Mouse (Mus musculus) forebrain, embryonic 12.5 days (tissue): ENCODE data around the gene Slc24a4. TPM values are rescaled to one million over a fixed set of nuclear protein-coding genes. Genes with fewer than 3 reads are reported as not detected.

Experiments
- ATAC-seq: fragments of 200-750 bp; cut with Nextera tagmentation; 2 replicates; pipeline ENCODE4 v1.8.0; 2017; ENCODE audit warnings: moderate TSS enrichment; ENCODE audit not compliant: low FRiP score
- H3K27ac ChIP-seq: fragments of 300-500 bp; sonication (generic); 2 replicates; pipeline ENCODE4 v1.5.1; 2016; ENCODE audit warnings: mild to moderate bottlenecking
- H3K27me3 ChIP-seq: fragments of 300-500 bp; sonication (generic); 2 replicates; pipeline ENCODE4 v1.6.1; 2016; ENCODE audit warnings: mild to moderate bottlenecking
- H3K36me3 ChIP-seq: fragments of 300-500 bp; sonication (generic); replicated peaks from 2 replicates; pipeline ENCODE4 v1.6.1; 2016; ENCODE audit warnings: mild to moderate bottlenecking
- H3K4me1 ChIP-seq: fragments of 300-500 bp; sonication (generic); 2 replicates; pipeline ENCODE4 v1.6.1; 2016
- H3K4me2 ChIP-seq: fragments of 300-500 bp; sonication (generic); 2 replicates; pipeline ENCODE4 v1.6.1; 2016; ENCODE audit warnings: mild to moderate bottlenecking, moderate library complexity
- H3K4me3 ChIP-seq: fragments of 300-500 bp; sonication (generic); replicated peaks from 2 replicates; pipeline ENCODE4 v1.5.1; 2016; ENCODE audit warnings: mild to moderate bottlenecking
- H3K9ac ChIP-seq: fragments of 300-500 bp; sonication (generic); 2 replicates; pipeline ENCODE4 v1.6.1; 2016; ENCODE audit warnings: mild to moderate bottlenecking
- H3K9me3 ChIP-seq: fragments of 300-500 bp; sonication (generic); 2 replicates; pipeline ENCODE4 v1.6.1; 2016
- WGBS: fragments of 180-500 bp; shearing (Covaris S2); methylation state at CpG from one replicate; pipeline ENCODE4 v1.1.7; 2016; 5-methylcytosine and 5-hydroxymethylcytosine counted together
- polyA plus RNA-seq: library from polyadenylated mRNA; unstranded; fragments of >200 nt; fragmentation: Nextera tagmentation; extraction: Ambion mirVana; gene quantifications from 2 replicates; pipeline ENCODE4 v1.2.1, GENCODE M21; 2016

The Slc24a4 gene
- polyA plus RNA-seq, 1 experiment from 2014 or later, result 0.31 TPM

GRCm38 (mm10) chr12:102225165-102225564 lies 96.6 kb downstream of the Slc24a4 start:
- H3K4me1 ChIP-seq, result no peaks in the 10 kb centered on the region
- ATAC-seq, result no peak
- H3K4me2 ChIP-seq, result no peak overlapping the region

DNA sequence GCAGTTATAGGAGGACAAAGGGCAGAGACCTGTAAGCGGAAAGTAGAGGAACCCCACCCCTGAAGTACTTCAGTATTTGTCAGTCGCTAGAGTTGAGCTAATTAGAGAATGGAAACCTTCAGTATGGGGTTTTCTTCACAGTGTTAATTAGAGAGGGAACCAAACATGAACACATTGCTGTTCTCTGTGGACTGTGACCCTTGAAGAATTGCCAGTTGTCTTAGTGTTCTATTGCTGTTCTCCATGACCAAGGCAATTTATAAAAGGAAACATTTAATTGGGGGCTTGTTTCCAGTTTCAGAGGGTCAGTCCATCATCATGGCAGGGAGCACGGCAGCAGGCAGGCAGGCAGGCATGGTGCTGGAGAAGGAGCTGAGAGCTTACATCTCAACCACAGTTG lies 107.0 kb downstream of the Slc24a4 start:
- H3K9me3 ChIP-seq, result no peaks in the 10 kb centered on the region
- no peaks in the 10 kb centered on the region for H3K36me3 ChIP-seq
- H3K4me3 ChIP-seq, result no peak overlapping the region
- 69% methylated on average over 3 of the region's 3 CpGs for WGBS
- H3K27ac ChIP-seq, result no peak overlapping the region
- no peaks in the 10 kb centered on the region for H3K27me3 ChIP-seq
- no peak overlapping the region for H3K4me2 ChIP-seq
- ATAC-seq, result no peak
- H3K9ac ChIP-seq, result no peak overlapping the region
- H3K4me1 ChIP-seq, result no peaks in the 10 kb centered on the region

More at GRCm38 (mm10) chr12:102225165-102225564, 96.6 kb downstream of the Slc24a4 start:
- Histone ChIP-seq H3K36me3 (no peaks in the 10 kb centered on the region), H3K27me3 (no peaks in the 10 kb centered on the region), H3K9me3 (no peaks in the 10 kb centered on the region), H3K4me3 (no peak overlapping the region), H3K9ac (no peak overlapping the region), H3K27ac (no peak overlapping the region)
- WGBS, result 68% methylated on average over 3 of the region's 3 CpGs

DNA sequence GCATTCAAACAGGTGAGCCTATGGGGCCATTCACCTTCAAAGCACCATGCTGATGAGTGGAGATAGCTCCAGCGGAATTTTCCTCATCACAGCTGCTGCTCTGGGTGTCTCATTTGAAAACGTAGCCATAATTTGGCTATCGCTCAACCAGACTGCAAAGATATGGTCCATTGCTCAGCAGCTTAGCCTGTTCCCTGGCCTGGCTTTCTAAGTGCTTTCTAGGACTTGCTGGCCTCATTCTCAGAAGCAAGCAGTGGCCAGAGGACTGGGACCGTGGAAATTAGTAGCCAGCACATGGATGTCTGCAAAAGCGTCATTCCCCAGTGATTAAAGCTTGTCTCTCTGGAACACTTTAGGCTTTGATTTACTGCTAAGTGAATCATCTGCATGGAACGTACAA lies 107.8 kb downstream of the Slc24a4 start:
- H3K36me3 ChIP-seq, result no peaks in the 10 kb centered on the region
- no peaks in the 10 kb centered on the region for H3K27me3 ChIP-seq
- no peak overlapping the region for H3K9ac ChIP-seq
- no peak overlapping the region for H3K27ac ChIP-seq
- H3K4me2 ChIP-seq, result no peak overlapping the region
- no peak for ATAC-seq
- 94% methylated on average over 6 of the region's 6 CpGs for WGBS
- H3K4me3 ChIP-seq, result no peak overlapping the region
- no peaks in the 10 kb centered on the region for H3K9me3 ChIP-seq
- no peaks in the 10 kb centered on the region for H3K4me1 ChIP-seq

DNA sequence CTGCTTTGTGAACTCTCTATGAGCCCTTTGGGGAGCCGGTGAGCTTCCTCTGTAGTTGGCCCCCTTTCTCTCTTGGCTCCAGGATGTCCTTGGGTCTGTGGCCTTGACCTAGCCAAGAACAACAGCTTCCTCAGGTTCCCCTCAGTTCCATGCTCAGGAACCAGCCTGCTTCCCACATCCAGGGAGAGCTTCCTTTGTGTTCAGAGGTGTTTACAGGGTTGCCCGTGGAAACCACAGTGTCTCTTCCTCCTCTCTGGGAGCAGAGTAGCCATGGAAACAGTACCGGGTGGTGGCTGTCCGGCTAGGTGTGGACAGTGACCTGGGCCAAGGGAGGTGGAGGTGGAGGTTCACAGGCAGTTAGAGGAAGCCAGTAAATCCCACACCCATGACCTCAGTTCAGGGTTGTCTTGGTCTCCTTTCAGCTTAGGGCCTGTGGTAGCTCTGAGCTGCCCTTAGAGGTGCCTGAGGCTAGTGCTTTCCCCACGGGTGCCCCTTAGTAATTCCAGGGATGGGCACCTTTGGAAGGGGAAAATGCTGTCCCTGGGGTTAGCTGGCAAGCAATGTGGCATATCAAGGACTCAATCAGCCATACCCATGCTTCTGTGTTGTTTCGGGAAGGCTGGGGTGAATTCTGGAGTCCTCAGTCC lies 113.7 kb downstream of the Slc24a4 start:
- Histone ChIP-seq H3K4me1 (peaks cover 6% of the 10 kb centered on the region; the same call in 1 of the 2 replicates), H3K9me3 (no peaks in the 10 kb centered on the region), H3K36me3 (no peaks in the 10 kb centered on the region), H3K9ac (no peak overlapping the region), H3K4me2 (no peak overlapping the region), H3K4me3 (no peak overlapping the region), H3K27ac (no peak overlapping the region), H3K27me3 (no peaks in the 10 kb centered on the region)
- WGBS, result 60% methylated on average over 6 of the region's 6 CpGs
- ATAC-seq, result no peak

- no peak overlapping the region for H3K4me3 ChIP-seq
- WGBS, result 71% methylated on average over 1 of the region's 1 CpGs
These were observed 115.4 kb downstream of the Slc24a4 start for GRCm38 (mm10) chr12:102243915-102244314.

DNA sequence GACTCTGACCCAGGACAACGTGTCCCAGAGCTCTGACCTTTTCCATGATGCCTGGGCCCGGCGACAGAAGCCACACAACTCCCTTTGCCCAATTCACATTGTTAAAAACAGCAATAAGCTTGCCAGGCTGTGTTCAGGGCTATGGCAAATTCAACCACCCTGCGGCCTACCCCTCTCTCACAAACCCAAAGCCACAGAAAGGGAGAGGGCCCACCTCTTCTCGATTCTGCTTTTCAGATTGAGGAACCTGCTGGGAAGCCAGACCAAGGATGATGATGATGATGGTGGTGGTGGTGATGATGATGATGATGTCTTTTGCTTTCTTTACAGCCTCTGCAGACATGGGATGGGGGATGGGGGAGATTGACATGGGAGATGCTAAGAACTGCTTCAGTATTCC lies 117.7 kb downstream of the Slc24a4 start:
- no peak for ATAC-seq
- Histone ChIP-seq H3K4me2 (no peak overlapping the region), H3K4me1 (peaks cover 6% of the 10 kb centered on the region; the same call in 1 of the 2 replicates), H3K36me3 (no peaks in the 10 kb centered on the region), H3K4me3 (no peak overlapping the region), H3K27ac (no peak overlapping the region), H3K27me3 (no peaks in the 10 kb centered on the region), H3K9me3 (no peaks in the 10 kb centered on the region), H3K9ac (no peak overlapping the region)
- WGBS, result 94% methylated on average over 5 of the region's 5 CpGs

More at GRCm38 (mm10) chr12:102243915-102244314, 115.4 kb downstream of the Slc24a4 start:
- no peaks in the 10 kb centered on the region for H3K36me3 ChIP-seq
- ATAC-seq, result no peak
- no peaks in the 10 kb centered on the region for H3K27me3 ChIP-seq
- no peak overlapping the region for H3K27ac ChIP-seq
- no peaks in the 10 kb centered on the region for H3K9me3 ChIP-seq
- peaks cover 6% of the 10 kb centered on the region; the same call in 1 of the 2 replicates for H3K4me1 ChIP-seq
- H3K9ac ChIP-seq, result no peak overlapping the region
- H3K4me2 ChIP-seq, result no peak overlapping the region

GRCm38 (mm10) chr12:102248104-102248503 lies 119.6 kb downstream of the Slc24a4 start:
- Histone ChIP-seq H3K9me3 (no peaks in the 10 kb centered on the region), H3K36me3 (no peaks in the 10 kb centered on the region)
- 94% methylated on average over 6 of the region's 6 CpGs for WGBS

DNA sequence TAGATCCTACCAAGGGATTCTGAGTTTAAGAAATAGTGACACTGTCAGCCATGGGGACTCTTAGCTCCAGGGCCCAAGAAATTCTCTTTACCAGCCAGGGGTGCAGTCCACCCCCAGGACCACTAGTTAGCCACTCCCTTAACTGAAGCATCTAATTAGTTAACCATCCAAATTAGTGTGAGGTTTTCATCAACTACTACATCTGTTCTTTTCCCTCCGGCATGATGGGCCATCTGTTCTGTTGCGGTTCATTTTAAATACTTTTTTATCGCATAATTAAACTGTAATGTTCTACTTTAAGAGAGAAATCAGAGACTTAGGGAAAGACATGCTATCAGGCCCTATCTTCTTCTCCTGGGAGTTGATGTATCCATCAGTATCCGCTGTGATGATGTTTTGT lies 121.8 kb downstream of the Slc24a4 start:
- no peaks in the 10 kb centered on the region for H3K4me1 ChIP-seq
- 85% methylated on average over 4 of the region's 4 CpGs for WGBS
- H3K9ac ChIP-seq, result no peak overlapping the region
- no peak overlapping the region for H3K4me2 ChIP-seq
- H3K27ac ChIP-seq, result no peak overlapping the region
- no peak for ATAC-seq
- no peaks in the 10 kb centered on the region for H3K36me3 ChIP-seq
- H3K27me3 ChIP-seq, result no peaks in the 10 kb centered on the region
- H3K4me3 ChIP-seq, result no peak overlapping the region
- no peaks in the 10 kb centered on the region for H3K9me3 ChIP-seq

More at GRCm38 (mm10) chr12:102248104-102248503, 119.6 kb downstream of the Slc24a4 start:
- H3K9ac ChIP-seq, result no peak overlapping the region
- H3K27me3 ChIP-seq, result no peaks in the 10 kb centered on the region
- no peak overlapping the region for H3K4me3 ChIP-seq
- no peak overlapping the region for H3K27ac ChIP-seq
- H3K4me1 ChIP-seq, result no peaks in the 10 kb centered on the region
- no peak for ATAC-seq
- H3K4me2 ChIP-seq, result no peak overlapping the region

- no peak for ATAC-seq
- no peak overlapping the region for H3K27ac ChIP-seq
- no peak overlapping the region for H3K4me3 ChIP-seq
- WGBS, result 80% methylated on average over 3 of the region's 3 CpGs
- H3K27me3 ChIP-seq, result no peaks in the 10 kb centered on the region
- H3K4me1 ChIP-seq, result no peaks in the 10 kb centered on the region
- no peaks in the 10 kb centered on the region for H3K36me3 ChIP-seq
- no peak overlapping the region for H3K9ac ChIP-seq
- no peak overlapping the region for H3K4me2 ChIP-seq
- no peaks in the 10 kb centered on the region for H3K9me3 ChIP-seq
These were observed 122.5 kb downstream of the Slc24a4 start for GRCm38 (mm10) chr12:102251070-102251469.

- no peak for ATAC-seq
- Histone ChIP-seq H3K27me3 (no peaks in the 10 kb centered on the region), H3K4me1 (no peaks in the 10 kb centered on the region), H3K9ac (no peak overlapping the region), H3K9me3 (no peaks in the 10 kb centered on the region), H3K27ac (no peak overlapping the region), H3K36me3 (no peaks in the 10 kb centered on the region), H3K4me3 (no peak overlapping the region), H3K4me2 (no peak overlapping the region)
- 76% methylated on average over 3 of the region's 3 CpGs for WGBS
These were observed 123.5 kb downstream of the Slc24a4 start for GRCm38 (mm10) chr12:102251985-102252384.

DNA sequence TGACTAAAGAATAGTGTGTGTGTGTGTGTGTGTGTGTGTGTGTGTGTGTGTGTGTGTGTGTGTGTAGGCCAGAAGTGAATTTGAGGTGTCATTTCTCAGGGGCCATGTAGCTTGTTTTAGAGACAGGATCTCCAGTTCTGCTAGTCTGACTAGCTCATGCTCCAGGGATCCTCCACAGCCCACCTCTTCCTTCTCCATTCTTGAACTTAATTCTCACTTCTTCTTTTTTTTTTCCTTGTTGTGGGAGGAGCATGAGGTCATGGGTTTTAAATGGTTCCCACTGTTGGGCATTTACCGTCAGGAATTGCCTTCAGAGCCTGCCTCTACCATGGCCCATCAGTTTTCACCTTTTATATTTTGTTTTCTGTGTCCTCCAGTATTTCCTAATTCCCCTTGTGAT lies 124.0 kb downstream of the Slc24a4 start:
- H3K9me3 ChIP-seq, result no peaks in the 10 kb centered on the region
- H3K9ac ChIP-seq, result no peak overlapping the region
- H3K4me2 ChIP-seq, result no peak overlapping the region
- no peaks in the 10 kb centered on the region for H3K4me1 ChIP-seq
- H3K4me3 ChIP-seq, result no peak overlapping the region
- no peak for ATAC-seq
- no peaks in the 10 kb centered on the region for H3K27me3 ChIP-seq
- WGBS, result 81% methylated on average over 1 of the region's 1 CpGs
- H3K36me3 ChIP-seq, result no peaks in the 10 kb centered on the region
- H3K27ac ChIP-seq, result no peak overlapping the region

DNA sequence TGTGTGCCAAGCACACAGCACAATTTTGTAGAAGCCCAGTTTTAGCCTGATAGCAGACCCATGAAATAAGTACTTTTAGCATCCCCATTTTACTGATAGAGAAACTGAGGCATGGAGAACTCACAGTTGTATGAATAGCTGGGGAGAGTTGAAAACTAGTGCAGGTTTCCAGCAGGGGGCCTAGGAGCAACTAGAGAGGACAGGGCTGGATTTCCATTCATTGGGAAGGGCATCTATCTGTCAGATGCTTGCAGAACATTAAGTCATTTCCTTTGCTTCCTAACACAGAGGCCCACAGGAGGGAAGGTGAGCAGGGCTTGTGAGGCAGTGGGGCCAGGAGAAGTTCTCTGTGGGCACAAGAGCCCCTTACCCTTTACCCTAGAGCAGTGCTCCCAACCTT lies 126.5 kb downstream of the Slc24a4 start:
- no peaks in the 10 kb centered on the region for H3K9me3 ChIP-seq
- no peaks in the 10 kb centered on the region for H3K27me3 ChIP-seq
- H3K4me1 ChIP-seq, result no peaks in the 10 kb centered on the region
- no peaks in the 10 kb centered on the region for H3K36me3 ChIP-seq
- no peak overlapping the region for H3K27ac ChIP-seq
- H3K4me3 ChIP-seq, result no peak overlapping the region
- H3K9ac ChIP-seq, result no peak overlapping the region
- H3K4me2 ChIP-seq, result no peak overlapping the region
- ATAC-seq, result no peak

- no peak overlapping the region for H3K4me2 ChIP-seq
- H3K4me1 ChIP-seq, result no peaks in the 10 kb centered on the region
- ATAC-seq, result no peak
- no peaks in the 10 kb centered on the region for H3K9me3 ChIP-seq
- H3K36me3 ChIP-seq, result no peaks in the 10 kb centered on the region
- no peak overlapping the region for H3K4me3 ChIP-seq
- 86% methylated on average over 3 of the region's 3 CpGs for WGBS
- no peaks in the 10 kb centered on the region for H3K27me3 ChIP-seq
- no peak overlapping the region for H3K9ac ChIP-seq
- no peak overlapping the region for H3K27ac ChIP-seq
These were observed 130.1 kb downstream of the Slc24a4 start for GRCm38 (mm10) chr12:102258522-102259112.
